Comparison of ENCODE assay signal across 17 mouse cellular contexts in genomic region chr11:51295742-51296141, GRCm38 (mm10). TPM values are rescaled to one million over a fixed set of nuclear protein-coding genes. Genes with fewer than 3 reads are reported as not detected.
"Had no signal": no experiment of that assay in that cellular context is flagged by ENCODE, and none has a peak within 500 bp of the region (broad histone marks: within the 10 kb centered on the region; RNA-seq: fewer than 3 reads in every experiment).

No protein-coding gene starts in this region.

- H3K9ac ChIP-seq: liver, embryonic 15.5 days; midbrain, embryonic 13.5 days; neural tube, embryonic 12.5 days had no signal

- H3K36me3 ChIP-seq: liver, embryonic 15.5 days; midbrain, embryonic 13.5 days; neural tube, embryonic 12.5 days had no signal

- H3K4me1 ChIP-seq: liver, embryonic 15.5 days; neural tube, embryonic 12.5 days had no signal

- H3K4me2 ChIP-seq: liver, embryonic 11.5 days; liver, embryonic 15.5 days; midbrain, embryonic 13.5 days; neural tube, embryonic 12.5 days had no signal

- H3K9me3 ChIP-seq: limb, embryonic 10.5 days; liver, embryonic 15.5 days; midbrain, embryonic 13.5 days had no signal

- DNase-seq: kidney, adult 8-10 months; kidney, postnatal 25 days; layer of hippocampus, adult 9-11 months; lung, adult 2 months; lung, postnatal 36 days; right cerebral cortex, postnatal 25 days; thymus, adult 18-20 months; thymus, postnatal 14 days had no signal

- H3K4me3 ChIP-seq: limb, embryonic 10.5 days; liver, embryonic 15.5 days; midbrain, embryonic 13.5 days; neural tube, embryonic 12.5 days had no signal

- H3K27ac ChIP-seq: limb, embryonic 10.5 days; liver, embryonic 15.5 days; midbrain, embryonic 13.5 days; neural tube, embryonic 12.5 days had no signal

- ATAC-seq: lung, postnatal 0 days; midbrain, embryonic 13.5 days had no signal

RNA-seq across cellular contexts. Expression of gene Col23a1, which starts 6.0 kb away (rescaled TPM):
- total RNA-seq: monocyte, adult 5-6 weeks had no signal

RNA-seq across cellular contexts. Expression of gene BC049762, which starts 32.9 kb away (rescaled TPM):
- total RNA-seq: left cerebral cortex, postnatal 10 days; monocyte, adult 5-6 weeks; neutrophil, adult 5-6 weeks had no signal
- polyA plus RNA-seq: lung, adult 2 months; midbrain, embryonic 13.5 days had no signal
